Mouse (Mus musculus) hindbrain, embryonic 10.5 days (tissue): ENCODE measurements at regions not wholly inside any gene's neighbourhood (a gene's known extent, or its start where the extent isn't known, plus 50 kb on each side); places are given as distances from the start of the nearest gene placed in this dataset.
"Not testable (repeated sequence)": the region's sequence is repeated elsewhere in the genome, so short reads cannot be mapped to it uniquely, and the experiment has no call there.

Experiments used
- DNase-seq: peaks from one replicate; pipeline ENCODE4 v3.0.0-alpha.2; 2017; ENCODE audit warnings: low spot score
- H3K27ac ChIP-seq: fragments of 300-500 bp; sonication (generic); 2 replicates; pipeline ENCODE4 v1.5.1; 2016; ENCODE audit warnings: mild to moderate bottlenecking, moderate library complexity
- H3K27me3 ChIP-seq: fragments of 300-500 bp; sonication (generic); 2 replicates; pipeline ENCODE4 v1.6.1; 2016; ENCODE audit warnings: mild to moderate bottlenecking; ENCODE audit not compliant: poor library complexity, insufficient read depth, severe bottlenecking
- H3K36me3 ChIP-seq: fragments of 300-500 bp; sonication (generic); 2 replicates; pipeline ENCODE4 v1.6.1; 2016; ENCODE audit warnings: mild to moderate bottlenecking, moderate library complexity
- H3K4me1 ChIP-seq: fragments of 300-500 bp; sonication (generic); replicated peaks from 2 replicates; pipeline ENCODE4 v1.6.1; 2016; ENCODE audit warnings: mild to moderate bottlenecking
- H3K4me3 ChIP-seq: fragments of 300-500 bp; sonication (generic); 2 replicates; pipeline ENCODE4 v1.5.1; 2016; ENCODE audit warnings: mild to moderate bottlenecking, moderate library complexity
- H3K9me3 ChIP-seq: fragments of 300-500 bp; sonication (generic); 2 replicates; pipeline ENCODE4 v1.6.1; 2016; ENCODE audit warnings: mild to moderate bottlenecking, moderate library complexity
- WGBS: fragments of 180-500 bp; shearing (Covaris S2); methylation state at CpG from one replicate; pipeline ENCODE4 v1.1.7; 2016; 5-methylcytosine and 5-hydroxymethylcytosine counted together

DNA sequence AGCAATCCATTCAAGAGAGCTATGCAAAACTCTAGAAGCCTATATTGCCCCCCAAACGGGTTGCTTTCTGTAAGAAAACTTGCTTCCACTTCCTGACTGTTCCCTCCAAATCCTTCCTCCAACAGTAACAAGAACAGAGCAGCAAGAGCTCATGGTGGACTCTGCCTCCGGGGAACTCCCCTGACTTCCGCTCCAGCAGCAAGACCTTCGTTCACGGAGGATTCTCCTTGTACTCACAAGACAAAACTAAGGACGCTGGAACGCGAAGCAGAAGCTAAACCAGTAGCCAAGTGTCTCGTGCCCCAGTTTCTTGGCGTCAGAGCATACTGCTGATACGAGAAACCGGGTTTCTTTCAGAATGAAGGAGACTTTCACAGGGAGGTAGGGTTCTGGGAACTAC is 50.7 kb downstream of the H2al2a start:
- no peaks in the 10 kb centered on the region; the same call in 1 of the 2 replicates for H3K4me1 ChIP-seq
- no peaks in the 10 kb centered on the region for H3K27me3 ChIP-seq
- H3K4me3 ChIP-seq, result no peak overlapping the region
- H3K36me3 ChIP-seq, result no peaks in the 10 kb centered on the region
- 75% methylated on average over 12 of the region's 12 CpGs for WGBS
- H3K9me3 ChIP-seq, result no peaks in the 10 kb centered on the region
- DNase-seq, result no peak
- no peak overlapping the region for H3K27ac ChIP-seq

DNA sequence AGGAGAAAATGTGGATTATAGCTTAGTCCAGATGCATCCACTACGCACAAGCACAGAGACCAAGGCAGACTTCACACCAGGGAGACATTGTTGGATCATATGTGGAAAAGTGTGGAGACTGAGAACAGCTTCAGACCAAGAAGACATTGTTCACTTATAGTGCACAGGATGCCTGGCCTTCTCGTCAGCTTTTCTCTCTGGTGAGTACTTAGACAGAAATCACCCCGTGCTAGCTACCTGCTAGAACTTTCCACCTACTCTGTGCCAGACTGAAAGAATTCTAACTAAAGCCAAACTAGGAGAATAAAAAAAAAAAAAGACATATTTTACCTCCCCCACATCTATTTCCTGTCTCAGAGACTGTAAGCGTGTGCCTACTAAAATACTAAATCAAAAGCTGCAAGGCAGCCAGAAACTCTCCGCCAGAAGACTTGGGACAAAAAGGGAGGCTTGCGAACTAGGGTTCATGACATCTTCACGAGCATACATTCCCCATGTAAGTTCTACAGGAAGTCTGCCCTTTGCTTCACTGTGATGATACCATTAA is 51.3 kb downstream of the H2al2a start:
- Histone ChIP-seq H3K27ac (no peak overlapping the region), H3K9me3 (no peaks in the 10 kb centered on the region), H3K4me1 (no peaks in the 10 kb centered on the region; the same call in 1 of the 2 replicates), H3K36me3 (no peaks in the 10 kb centered on the region), H3K27me3 (no peaks in the 10 kb centered on the region), H3K4me3 (no peak overlapping the region)
- 91% methylated on average over 7 of the region's 7 CpGs for WGBS
- no peak for DNase-seq

DNA sequence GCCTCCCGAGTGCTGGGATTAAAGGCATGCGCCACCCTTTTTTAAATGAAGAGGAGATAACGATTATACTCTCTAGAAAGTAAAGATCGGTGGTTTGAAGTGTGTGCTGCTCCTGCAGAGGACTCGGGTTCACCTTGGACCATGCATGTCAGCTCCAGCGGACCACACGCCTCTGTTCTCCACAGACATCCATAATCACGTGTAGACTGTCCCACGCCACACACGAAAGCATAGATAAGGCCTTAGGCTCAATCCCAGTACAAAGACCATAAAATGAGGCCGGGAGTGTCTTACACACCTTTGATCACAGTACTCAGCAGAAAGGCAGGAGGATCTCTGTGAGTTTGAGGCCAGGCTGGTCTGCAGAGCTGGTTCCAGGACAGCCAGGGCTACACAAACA is 53.3 kb downstream of the H2al2a start:
- Histone ChIP-seq H3K4me3 (no peak overlapping the region), H3K27ac (no peak overlapping the region), H3K27me3 (no peaks in the 10 kb centered on the region), H3K9me3 (no peaks in the 10 kb centered on the region), H3K36me3 (no peaks in the 10 kb centered on the region), H3K4me1 (peaks cover 5% of the 10 kb centered on the region; the same call in 1 of the 2 replicates)
- no peak for DNase-seq
- WGBS, result 93% methylated on average over 11 of the region's 11 CpGs

DNA sequence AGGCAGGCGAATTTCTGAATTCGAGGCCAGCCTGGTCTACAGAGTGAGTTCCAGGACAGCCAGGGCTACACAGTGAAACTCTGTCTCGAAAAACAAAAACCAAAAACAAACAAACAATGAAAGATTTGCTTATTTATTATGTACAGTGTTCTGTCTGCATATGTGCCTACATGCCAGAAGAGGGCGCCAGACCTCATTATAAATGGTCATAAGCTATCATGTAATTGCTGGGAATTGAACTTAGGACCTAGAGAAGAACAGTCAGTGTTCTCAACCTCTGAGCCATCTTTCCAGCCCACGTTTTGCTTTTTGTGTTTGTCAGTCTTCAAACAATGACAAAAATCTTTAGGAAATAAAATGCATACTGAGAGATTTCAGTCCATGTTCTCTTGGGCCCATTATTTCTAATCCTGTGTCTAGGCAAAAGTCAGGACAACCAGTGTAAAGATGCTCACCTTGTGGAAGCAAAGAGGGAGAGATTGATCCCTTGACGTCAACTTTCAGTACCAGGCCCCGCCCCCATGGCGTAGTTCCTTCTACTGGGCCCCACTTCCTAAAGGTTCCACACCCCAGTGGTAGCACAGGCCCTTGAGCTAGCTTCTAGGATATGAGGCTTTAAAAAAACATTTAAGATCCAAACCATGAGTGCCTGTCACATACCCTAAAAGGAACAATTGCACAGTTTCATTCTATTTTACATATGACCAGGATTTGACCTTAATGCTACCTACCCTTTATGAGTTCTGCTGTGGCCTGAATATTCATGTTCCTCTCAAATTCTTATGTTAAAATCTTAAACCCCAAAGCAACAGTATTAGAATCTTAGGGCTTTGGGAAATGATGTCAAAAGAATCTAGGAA is 54.0 kb downstream of the H2al2a start:
- H3K4me3 ChIP-seq, result no peak overlapping the region
- no peaks in the 10 kb centered on the region for H3K27me3 ChIP-seq
- H3K27ac ChIP-seq, result no peak overlapping the region
- no peaks in the 10 kb centered on the region for H3K36me3 ChIP-seq
- peaks cover 5% of the 10 kb centered on the region; the same call in 1 of the 2 replicates for H3K4me1 ChIP-seq
- WGBS, result 77% methylated on average over 8 of the region's 8 CpGs
- DNase-seq, result no peak
- H3K9me3 ChIP-seq, result no peaks in the 10 kb centered on the region

DNA sequence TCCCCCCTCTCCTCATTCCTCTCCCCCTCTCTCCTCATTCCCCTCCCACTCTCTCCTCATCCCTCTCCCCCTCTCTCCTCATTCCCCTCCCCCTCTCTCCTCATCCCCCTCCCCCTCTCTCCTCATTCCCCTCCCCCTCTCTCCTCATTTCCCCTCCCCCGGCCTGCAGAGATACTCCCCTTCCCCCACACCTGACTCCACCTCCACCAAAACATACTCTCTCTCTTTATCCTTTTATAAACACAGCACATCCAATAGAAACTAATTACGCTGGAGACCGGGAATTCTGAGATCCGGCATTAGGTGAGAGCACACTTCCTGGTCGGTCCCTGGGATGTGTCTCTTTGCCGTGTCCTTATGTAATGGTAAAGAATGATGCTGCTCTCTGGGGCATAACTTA is 54.8 kb downstream of the H2al2a start:
- no peak overlapping the region for H3K27ac ChIP-seq
- H3K4me3 ChIP-seq, result no peak overlapping the region
- H3K27me3 ChIP-seq, result no peaks in the 10 kb centered on the region
- no peak for DNase-seq
- H3K4me1 ChIP-seq, result peaks cover 5% of the 10 kb centered on the region; the same call in 1 of the 2 replicates
- H3K9me3 ChIP-seq, result no peaks in the 10 kb centered on the region
- WGBS, result 92% methylated on average over 6 of the region's 6 CpGs
- H3K36me3 ChIP-seq, result no peaks in the 10 kb centered on the region

DNA sequence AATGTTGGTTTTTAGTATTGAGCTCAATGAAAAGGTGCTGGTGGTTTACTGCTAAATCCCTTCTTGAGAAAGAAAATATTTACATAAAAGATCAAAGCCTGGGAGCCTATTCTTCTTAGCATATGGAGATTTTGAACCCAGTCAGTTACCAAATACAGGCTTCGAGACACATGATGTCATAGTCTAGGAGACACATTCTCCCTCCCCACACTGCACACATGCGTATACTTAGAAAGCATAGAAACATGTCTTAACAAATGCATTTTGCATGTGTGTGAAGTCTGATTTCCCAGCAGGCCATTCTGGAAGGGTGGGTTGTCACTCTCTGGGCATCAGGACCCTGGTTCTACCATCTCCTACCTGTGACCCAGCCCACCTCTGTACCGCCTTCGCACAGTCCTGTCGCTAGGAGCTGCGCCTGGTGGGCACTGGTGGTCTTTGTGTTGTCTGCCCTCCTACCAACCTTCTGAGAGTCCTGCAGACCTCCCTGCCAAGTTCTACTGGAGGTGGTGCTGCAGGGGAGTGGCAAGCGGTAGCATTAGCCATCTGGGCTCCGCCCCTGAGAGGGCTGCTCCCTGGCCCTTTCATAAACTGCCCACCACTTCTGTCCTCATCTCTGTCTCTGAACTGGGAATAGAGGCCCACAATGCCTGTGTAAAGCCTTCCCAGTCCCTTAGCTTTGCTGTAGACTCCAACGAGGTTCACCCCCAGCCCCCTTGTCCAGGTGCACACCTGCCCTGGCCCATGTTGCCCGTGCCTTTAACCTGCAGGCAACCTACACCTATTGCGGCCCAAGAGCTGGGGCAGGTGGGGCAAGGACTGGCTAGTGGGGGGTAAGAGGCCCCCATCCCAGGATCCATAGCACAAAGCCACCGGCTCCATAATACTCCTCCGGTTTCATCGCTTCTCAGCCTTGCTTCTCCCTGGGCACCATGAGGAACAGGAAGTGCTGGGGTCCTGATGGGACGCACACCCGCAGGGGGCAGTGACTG is 56.6 kb downstream of the H2al2a start:
- H3K27ac ChIP-seq, H3K36me3 ChIP-seq, H3K9me3 ChIP-seq, H3K4me1 ChIP-seq, H3K4me3 ChIP-seq, H3K27me3 ChIP-seq, DNase-seq: not testable (repeated sequence)
- WGBS, result 67% methylated on average over 15 of the region's 16 CpGs

DNA sequence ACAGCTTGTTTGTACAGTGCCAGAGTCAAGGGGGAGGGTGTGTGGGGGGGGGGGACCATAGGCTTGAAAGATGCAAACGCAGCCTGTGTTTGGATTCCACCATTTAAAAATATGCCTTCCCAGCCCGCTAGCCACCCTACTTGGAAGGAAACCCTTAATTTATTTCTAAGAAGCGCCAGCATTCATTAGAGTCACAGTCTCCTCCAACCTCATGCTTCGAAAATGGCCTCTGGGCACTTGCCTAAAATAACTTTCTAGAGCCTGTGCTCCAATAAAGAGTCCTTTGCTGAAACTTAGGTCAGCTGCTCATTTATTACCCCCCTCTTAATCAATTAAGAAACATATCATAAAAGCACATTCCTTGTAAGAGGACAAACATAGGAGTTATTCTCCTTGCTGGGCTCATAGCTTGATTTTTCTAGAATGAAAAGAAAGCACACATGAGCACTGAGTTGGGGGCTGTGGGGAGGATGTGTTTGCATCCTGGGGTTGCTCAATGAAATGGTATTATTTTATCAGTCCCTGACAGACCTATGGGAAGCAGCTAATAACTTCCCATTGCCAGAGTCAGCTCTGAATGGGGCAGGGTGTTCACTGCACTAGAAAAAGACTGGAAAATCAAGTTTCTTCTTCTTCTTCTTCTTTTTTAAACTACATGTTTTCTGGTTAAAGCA is 57.4 kb downstream of the H2al2a start:
- Histone ChIP-seq H3K27me3 (no peaks in the 10 kb centered on the region), H3K4me3 (no peak overlapping the region), H3K27ac (no peak overlapping the region), H3K36me3 (no peaks in the 10 kb centered on the region), H3K9me3 (peaks cover 7% of the 10 kb centered on the region), H3K4me1 (peaks cover 5% of the 10 kb centered on the region; the same call in 1 of the 2 replicates)
- DNase-seq, result no peak
- WGBS, result 70% methylated on average over 4 of the region's 4 CpGs

DNA sequence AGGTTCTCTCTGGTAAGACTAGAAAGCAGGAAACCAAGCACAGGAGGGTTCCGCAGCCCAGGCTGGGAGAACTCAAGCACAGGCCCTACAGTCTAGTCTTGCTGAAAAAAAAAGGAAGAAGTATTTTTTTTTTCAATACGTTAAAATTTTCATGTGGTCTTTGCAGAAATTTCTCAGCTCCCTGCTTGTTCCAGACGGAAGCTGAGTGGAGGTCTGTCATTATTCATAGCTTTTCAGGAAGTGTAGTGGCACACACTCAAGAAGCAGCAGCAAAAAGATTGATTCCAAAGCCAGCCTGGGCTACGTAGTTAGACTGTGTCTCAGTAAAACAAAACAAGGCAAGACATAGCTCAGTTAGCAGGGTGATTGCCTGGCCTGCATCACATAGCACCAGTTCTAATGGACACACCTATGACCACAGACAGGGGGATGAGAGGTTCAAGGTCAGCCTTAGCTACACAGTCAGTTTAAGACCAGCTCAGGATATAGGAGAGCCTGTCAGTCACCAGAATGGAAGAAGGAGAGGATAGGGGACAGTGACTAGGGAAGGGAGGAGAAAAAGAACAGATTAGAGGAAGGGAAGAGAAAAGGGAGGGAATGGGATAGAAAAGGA is 60.1 kb downstream of the H2al2a start:
- no peak overlapping the region for H3K27ac ChIP-seq
- no peak for DNase-seq
- H3K36me3 ChIP-seq, result no peaks in the 10 kb centered on the region
- no peaks in the 10 kb centered on the region for H3K27me3 ChIP-seq
- H3K4me1 ChIP-seq, result peaks cover 30% of the 10 kb centered on the region
- 91% methylated on average over 4 of the region's 4 CpGs for WGBS
- H3K4me3 ChIP-seq, result no peak overlapping the region
- H3K9me3 ChIP-seq, result peaks cover 7% of the 10 kb centered on the region

DNA sequence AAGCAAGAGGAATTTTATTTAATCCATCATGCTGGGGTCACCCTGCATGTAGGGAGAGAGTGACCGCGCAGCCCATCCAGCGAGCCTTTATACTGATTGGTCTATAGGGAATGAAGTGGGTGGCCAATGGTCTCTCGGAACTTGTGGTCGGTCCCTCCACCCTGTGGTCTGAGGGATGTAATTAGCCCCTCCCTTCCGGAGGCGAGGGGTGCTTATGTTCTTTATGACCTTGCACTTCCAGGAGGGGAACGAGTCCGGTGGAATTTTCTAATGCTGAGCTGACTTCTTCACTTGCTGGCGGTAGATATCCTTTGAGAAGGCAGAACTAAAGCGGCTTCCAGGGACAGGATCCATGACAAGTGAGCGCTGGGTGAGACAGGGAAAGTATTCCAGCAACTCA is 60.8 kb downstream of the H2al2a start:
- Histone ChIP-seq H3K9me3 (peaks cover 7% of the 10 kb centered on the region), H3K4me1 (peaks cover 37% of the 10 kb centered on the region), H3K4me3 (no peak overlapping the region), H3K36me3 (no peaks in the 10 kb centered on the region), H3K27ac (no peak overlapping the region), H3K27me3 (no peaks in the 10 kb centered on the region)
- DNase-seq, result no peak
- 84% methylated on average over 12 of the region's 12 CpGs for WGBS

DNA sequence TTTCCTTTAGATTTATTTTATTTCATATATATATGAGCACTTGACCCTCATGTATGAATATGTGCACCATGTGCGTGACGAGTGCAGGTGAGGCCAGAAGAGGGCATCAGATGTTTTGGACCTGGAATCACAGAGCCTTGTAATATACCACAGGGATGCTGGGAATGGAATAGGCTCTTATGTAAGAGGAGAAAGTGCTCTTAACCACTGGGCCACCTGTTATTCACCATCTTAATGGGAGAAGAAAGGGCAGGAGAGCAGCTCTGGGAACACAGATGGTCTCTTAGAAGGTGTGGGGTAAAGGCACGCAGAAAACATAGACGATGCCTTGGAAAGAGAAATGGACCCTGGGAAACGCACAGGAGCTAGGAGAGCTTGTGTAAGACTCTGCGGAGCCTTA is 61.3 kb downstream of the H2al2a start:
- H3K4me1 ChIP-seq, result peaks cover 37% of the 10 kb centered on the region
- no peaks in the 10 kb centered on the region for H3K27me3 ChIP-seq
- no peak for DNase-seq
- WGBS, result 94% methylated on average over 6 of the region's 6 CpGs
- H3K4me3 ChIP-seq, result no peak overlapping the region
- H3K27ac ChIP-seq, result no peak overlapping the region
- no peaks in the 10 kb centered on the region for H3K36me3 ChIP-seq
- peaks cover 7% of the 10 kb centered on the region for H3K9me3 ChIP-seq

DNA sequence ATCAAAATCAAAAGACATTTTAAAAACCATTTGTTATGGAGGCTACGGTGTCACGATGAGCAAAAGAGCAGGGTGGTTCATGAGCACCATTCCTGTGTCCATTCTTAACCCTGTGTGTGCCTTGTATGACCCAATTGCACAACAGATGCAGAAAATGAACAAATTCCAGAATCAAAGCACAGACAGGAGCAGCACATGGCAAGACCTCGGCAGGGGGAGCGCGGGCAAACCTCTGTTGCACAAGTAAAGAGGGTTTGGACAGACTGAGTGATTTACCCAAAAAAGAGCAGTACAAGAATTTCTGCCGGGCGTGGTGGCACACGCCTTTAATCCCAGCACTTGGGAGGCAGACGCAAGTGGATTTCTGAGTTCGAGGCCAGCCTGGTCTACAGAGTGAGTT is 62.1 kb downstream of the H2al2a start:
- Histone ChIP-seq H3K36me3 (no peaks in the 10 kb centered on the region), H3K4me1 (peaks cover 32% of the 10 kb centered on the region), H3K4me3 (no peak overlapping the region), H3K27me3 (no peaks in the 10 kb centered on the region), H3K9me3 (peaks cover 7% of the 10 kb centered on the region), H3K27ac (0 out of 2 replicates have a peak overlapping the region, but pooled peaks have one; percentile 90)
- WGBS, result 94% methylated on average over 10 of the region's 10 CpGs
- DNase-seq, result no peak
